Mouse (Mus musculus): ENCODE measurements at regions not wholly inside any gene's neighbourhood (a gene's known extent, or its start where the extent isn't known, plus 50 kb on each side); places are given as distances from the start of the nearest gene placed in this dataset.
A peak's percentile ranks its signal among the peaks of the same experiment; 100 is the strongest.

DNA sequence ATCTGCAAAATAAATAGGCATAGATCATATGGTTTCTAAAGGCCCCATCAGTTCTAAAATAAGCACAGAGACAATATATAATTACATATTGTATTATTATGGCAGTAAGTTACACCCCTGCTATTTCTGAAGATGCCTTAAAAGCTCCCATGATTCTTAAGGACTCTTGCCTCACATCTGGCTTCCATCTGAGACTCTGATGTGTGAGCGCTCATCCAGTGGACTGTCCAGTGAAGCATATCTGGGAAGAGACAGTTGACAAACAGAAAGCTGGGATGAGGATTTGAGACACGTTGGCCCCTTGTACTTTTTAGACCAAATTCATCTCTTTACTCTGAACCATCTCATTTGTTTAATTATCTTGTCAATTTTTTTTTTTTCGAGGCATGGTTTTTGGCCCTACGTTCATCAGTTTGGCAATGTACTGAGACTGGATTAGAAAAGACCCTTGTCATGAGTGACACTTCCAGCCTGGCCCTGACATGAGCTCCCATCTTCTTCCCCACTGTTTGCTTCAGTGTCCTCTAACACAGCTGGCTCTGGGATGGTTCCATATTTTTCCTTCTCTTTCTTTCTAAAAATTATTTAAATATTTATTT, 63.4 kb upstream of the Eed start:
- Histone ChIP-seq H3K36me3 (no peaks in the 10 kb centered on the region), H3K4me1 (peaks cover 47% of the 10 kb centered on the region), H3K9ac (no peak overlapping the region), H3K27ac (peak overlapping the region; percentile 84), H3K9me3 (no peaks in the 10 kb centered on the region), H3K4me3 (no peak overlapping the region), H3K27me3 (no peaks in the 10 kb centered on the region), H3K4me2 (no peak overlapping the region)
- no peak for ATAC-seq (ENCODE audit: borderline replicate concordance, extremely low read depth, low FRiP score, low TSS enrichment)
- 53% methylated on average over 4 of the region's 4 CpGs for WGBS

DNA sequence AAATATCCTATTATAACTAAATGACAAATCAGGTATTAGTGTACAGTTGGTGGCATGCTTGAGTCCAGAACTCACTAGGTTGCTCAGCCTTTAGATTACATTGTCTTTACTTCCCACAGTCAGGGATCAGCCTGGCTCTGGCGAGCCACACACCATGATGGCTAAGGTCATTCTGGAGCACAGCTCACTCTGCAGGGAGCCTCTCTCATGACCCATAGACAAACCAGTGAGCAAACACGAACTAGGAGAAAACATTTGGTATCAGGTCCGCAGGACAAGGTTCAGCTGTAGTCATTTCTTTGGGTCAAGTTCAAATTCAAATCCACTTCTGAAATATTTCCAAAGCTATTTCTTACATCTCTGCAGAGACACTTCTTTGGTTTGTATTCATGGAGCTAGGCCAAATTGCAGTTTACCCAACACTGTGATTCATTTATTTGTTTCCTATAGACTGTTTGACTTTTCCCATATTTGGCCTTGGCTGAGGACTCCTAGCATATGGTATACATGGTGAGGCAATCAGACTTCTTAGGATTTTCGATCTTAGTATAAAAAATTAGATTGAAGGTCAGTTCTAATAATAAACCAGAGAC, 64.5 kb upstream of the Eed start:
- Histone ChIP-seq H3K4me2 (no peak overlapping the region), H3K27me3 (no peaks in the 10 kb centered on the region), H3K4me1 (peaks cover 47% of the 10 kb centered on the region), H3K9me3 (no peaks in the 10 kb centered on the region), H3K36me3 (no peaks in the 10 kb centered on the region), H3K9ac (no peak overlapping the region), H3K4me3 (no peak overlapping the region), H3K27ac (peak overlapping the region; percentile 84)
- peak; percentile 84 for ATAC-seq (ENCODE audit: borderline replicate concordance, extremely low read depth, low FRiP score, low TSS enrichment)
- 43% methylated on average over 4 of the region's 4 CpGs for WGBS

DNA sequence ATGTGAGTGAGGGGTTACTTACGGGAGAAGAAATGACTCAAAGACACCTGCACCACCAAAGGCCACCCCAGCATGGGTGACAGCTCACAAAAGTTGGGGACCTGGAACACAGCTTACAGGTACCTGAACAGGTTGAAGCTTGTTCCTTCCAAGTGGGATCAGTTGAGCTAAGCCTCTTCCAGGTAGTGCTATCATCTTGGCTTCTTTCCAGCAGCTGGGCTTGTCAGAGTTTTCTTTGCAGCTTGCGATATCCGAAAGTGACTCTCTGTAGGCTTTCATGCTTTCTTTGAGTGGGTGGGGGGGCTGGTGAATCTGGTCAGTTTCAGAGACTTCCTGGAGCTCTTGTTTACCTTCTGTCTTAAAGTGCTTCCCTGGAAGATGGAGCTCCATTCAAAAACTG, 65.4 kb upstream of the Eed start:
- Histone ChIP-seq H3K36me3 (no peaks in the 10 kb centered on the region), H3K9ac (no peak overlapping the region), H3K9me3 (no peaks in the 10 kb centered on the region), H3K4me1 (peaks cover 39% of the 10 kb centered on the region), H3K4me2 (no peak overlapping the region), H3K27me3 (no peaks in the 10 kb centered on the region), H3K4me3 (no peak overlapping the region), H3K27ac (peak overlapping the region; percentile 83)
- no peak for ATAC-seq (ENCODE audit: borderline replicate concordance, extremely low read depth, low FRiP score, low TSS enrichment)
- WGBS = 72% methylated on average over 3 of the region's 3 CpGs

DNA sequence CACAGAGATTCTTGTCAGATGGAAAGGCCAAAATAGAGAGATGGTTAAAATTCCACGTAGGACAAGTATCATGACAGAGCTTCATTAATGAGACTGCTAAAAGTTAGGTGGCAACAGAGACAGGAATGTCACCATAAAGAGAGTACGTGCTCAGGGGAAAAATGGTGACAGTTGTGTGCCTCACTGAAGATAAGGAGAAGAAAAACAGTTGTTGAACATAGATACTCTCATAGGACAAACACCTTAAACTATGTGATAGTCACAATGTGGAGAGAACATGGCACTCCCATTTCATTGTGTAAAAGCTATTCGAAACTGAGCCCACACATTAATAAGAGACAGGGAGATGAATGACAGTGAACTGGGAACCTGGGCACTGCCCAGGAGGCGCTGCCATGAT, 66.1 kb upstream of the Eed start:
- Histone ChIP-seq H3K4me3 (no peak overlapping the region), H3K9me3 (no peaks in the 10 kb centered on the region), H3K27ac (0 out of 2 replicates have a peak overlapping the region, but pooled peaks have one; percentile 83), H3K4me2 (no peak overlapping the region), H3K4me1 (peaks cover 35% of the 10 kb centered on the region), H3K36me3 (no peaks in the 10 kb centered on the region), H3K9ac (no peak overlapping the region), H3K27me3 (no peaks in the 10 kb centered on the region)
- ATAC-seq (ENCODE audit: borderline replicate concordance, extremely low read depth, low FRiP score, low TSS enrichment) = no peak
- 86% methylated on average over 4 of the region's 4 CpGs for WGBS

DNA sequence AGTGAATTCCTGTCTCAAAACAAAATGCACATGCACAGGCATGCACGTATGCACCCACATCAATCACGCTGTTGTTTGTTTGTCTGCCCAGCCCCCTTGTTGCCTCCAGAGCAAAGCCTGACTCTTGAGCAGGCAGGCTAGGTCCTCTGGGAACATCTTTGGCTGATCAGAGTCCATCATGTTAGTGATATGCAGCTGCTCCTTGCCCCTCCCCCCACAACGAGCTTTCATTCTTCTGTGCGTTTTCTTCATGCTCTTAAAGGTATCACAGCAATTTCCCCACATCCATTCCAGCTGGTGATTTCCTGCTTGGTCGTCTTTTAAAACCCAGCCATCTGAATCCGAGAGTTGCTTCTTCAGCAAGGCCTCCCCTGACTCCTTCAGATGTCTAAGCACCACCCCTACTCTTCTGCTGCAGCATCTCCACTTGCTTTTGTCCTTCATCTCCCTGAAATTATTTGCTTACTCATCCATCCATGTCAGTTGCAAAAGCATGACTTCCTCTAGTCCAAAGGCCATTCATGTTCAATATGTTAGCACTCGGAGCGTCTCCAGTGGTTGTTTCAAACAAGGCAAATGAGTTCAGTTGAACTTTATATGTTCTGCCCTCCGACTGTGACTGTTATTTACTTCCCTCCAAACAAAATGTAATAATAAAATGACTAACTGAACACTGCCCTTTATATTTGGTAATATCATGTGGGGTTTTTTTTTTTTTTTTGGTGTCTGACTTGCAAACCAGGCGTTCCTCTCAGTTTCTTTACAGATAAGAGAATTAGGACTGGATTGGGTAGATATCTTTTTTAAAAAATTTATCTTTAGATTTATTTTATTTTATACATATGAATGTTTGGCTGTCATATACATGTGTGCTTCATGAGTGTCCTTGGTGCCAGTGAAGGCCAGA, 67.9 kb upstream of the Eed start:
- no peak overlapping the region for H3K4me3 ChIP-seq
- no peak overlapping the region for H3K9ac ChIP-seq

DNA sequence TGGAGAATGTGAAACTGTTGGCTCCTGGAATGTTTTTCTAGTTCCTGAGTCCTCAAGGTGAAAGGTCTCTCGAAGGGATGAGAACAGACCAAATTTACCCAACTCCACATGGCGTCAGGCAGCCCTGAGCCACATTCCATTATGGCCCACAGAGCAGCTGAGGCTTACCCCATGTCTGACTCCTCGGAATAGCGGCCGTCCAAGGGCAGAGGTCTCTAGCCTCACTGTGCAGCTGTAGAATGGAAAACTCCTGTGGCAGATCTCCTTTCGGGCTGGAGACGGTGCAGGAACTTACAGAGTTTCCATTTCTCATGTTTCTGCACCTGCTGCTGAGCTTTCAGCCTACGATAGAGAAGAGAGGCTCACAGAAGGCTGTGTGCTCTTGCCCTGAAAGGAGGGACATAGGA, 69.1 kb upstream of the Eed start:
- Histone ChIP-seq H3K9me3 (no peaks in the 10 kb centered on the region), H3K4me2 (no peak overlapping the region), H3K4me3 (no peak overlapping the region), H3K36me3 (no peaks in the 10 kb centered on the region), H3K27me3 (no peaks in the 10 kb centered on the region), H3K9ac (no peak overlapping the region), H3K4me1 (peaks cover 22% of the 10 kb centered on the region), H3K27ac (no peak overlapping the region)
- ATAC-seq (ENCODE audit: borderline replicate concordance, extremely low read depth, low FRiP score, low TSS enrichment) = no peak
- 65% methylated on average over 8 of the region's 8 CpGs for WGBS

More for the DNA sequence above, 67.9 kb upstream of the Eed start:
- no peak overlapping the region for H3K27ac ChIP-seq
- no peak for ATAC-seq (ENCODE audit: borderline replicate concordance, extremely low read depth, low FRiP score, low TSS enrichment)
- no peaks in the 10 kb centered on the region for H3K27me3 ChIP-seq
- WGBS = 62% methylated on average over 10 of the region's 10 CpGs
- H3K4me2 ChIP-seq = no peak overlapping the region
- no peaks in the 10 kb centered on the region for H3K9me3 ChIP-seq
- H3K4me1 ChIP-seq = peaks cover 24% of the 10 kb centered on the region
- H3K36me3 ChIP-seq = no peaks in the 10 kb centered on the region

DNA sequence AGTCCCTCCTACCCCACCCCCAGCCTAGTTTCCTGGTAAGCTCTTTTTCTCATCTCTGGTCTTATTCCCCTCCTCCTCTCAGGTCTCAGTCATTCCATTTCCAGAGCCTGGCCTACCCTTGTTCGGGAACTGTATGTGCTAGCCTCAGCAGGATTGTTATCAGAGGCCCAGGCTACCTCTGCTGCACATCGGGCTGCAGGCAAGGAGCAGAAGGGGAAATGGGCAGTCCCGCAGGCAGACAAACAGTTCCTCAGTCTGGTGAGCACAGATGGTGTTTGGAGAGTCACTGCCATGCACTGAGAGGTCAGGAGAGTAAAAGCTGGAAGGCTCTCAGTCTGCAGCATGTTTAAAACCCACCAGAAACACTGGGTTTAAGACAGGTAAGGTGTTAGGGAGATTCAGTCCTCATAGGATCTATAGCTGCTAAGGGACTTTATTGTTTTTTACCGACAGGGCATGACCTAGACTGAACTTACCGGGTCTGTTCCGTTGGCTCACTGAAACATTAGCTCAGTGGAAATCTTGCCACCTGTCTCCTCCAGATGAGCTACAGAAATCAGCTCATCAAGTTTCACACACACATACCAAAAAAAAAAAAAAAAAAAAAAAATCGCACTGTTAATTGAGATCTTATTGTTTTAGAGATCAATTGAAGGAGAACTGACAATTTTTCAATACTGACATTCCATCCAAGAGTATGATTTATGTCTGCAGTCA, 74.2 kb upstream of the Eed start:
- Histone ChIP-seq H3K4me1 (peaks cover 18% of the 10 kb centered on the region), H3K9ac (no peak overlapping the region), H3K27me3 (no peaks in the 10 kb centered on the region), H3K9me3 (no peaks in the 10 kb centered on the region), H3K27ac (no peak overlapping the region), H3K4me3 (no peak overlapping the region), H3K4me2 (no peak overlapping the region), H3K36me3 (no peaks in the 10 kb centered on the region)
- ATAC-seq (ENCODE audit: borderline replicate concordance, extremely low read depth, low FRiP score, low TSS enrichment) = no peak
- WGBS = 26% methylated on average over 7 of the region's 7 CpGs

DNA sequence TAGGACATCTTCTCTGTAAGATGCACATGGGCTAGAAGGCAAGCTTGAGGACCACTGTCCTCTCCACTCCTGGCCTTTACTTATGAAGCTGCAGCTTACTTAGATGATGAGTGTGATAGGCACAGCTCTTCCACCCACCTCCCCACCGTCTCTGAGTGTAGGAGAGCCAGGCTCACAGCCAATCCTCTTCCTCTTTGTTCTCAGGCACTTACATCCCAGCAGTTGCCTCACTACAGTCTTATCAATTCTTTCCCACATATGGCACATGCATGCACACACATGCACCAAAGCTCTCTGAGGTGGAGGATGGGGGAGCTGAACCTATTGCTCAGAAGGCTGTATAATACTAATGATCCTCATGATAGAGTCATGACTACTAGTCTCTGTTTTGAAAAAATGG, 72.1 kb upstream of the Picalm start:
- H3K4me1 ChIP-seq = peaks cover 34% of the 10 kb centered on the region
- H3K9me3 ChIP-seq = no peaks in the 10 kb centered on the region
- no peaks in the 10 kb centered on the region for H3K36me3 ChIP-seq
- H3K27me3 ChIP-seq = no peaks in the 10 kb centered on the region
- no peak for ATAC-seq (ENCODE audit: borderline replicate concordance, extremely low read depth, low FRiP score, low TSS enrichment)
- 48% methylated on average over 1 of the region's 1 CpGs for WGBS
- H3K9ac ChIP-seq = no peak overlapping the region
- H3K27ac ChIP-seq = no peak overlapping the region
- no peak overlapping the region for H3K4me2 ChIP-seq
- no peak overlapping the region for H3K4me3 ChIP-seq

DNA sequence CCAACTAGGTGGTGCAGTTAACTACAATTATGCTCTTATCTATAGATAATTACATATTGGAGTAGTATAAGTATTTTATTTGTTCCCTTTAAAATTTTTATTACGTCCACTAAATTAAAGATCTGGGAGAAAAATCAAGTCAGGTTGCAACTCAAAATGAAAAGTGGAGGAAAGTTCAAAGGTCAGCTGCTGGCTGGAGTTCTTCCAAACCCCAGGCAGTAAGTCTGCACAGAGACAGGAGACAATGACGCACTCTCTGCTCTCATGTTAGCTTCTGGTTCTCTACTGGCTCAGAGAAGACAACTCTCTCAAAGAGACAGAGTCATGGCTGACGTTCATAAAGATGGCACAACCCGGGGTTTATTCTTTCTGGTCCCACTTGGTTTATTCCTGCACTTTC, 71.4 kb upstream of the Picalm start:
- H3K9ac ChIP-seq = no peak overlapping the region
- H3K27ac ChIP-seq = no peak overlapping the region
- no peaks in the 10 kb centered on the region for H3K27me3 ChIP-seq
- no peaks in the 10 kb centered on the region for H3K9me3 ChIP-seq
- no peak overlapping the region for H3K4me2 ChIP-seq
- no peak for ATAC-seq (ENCODE audit: borderline replicate concordance, extremely low read depth, low FRiP score, low TSS enrichment)
- no peak overlapping the region for H3K4me3 ChIP-seq
- WGBS = 75% methylated on average over 4 of the region's 4 CpGs
- no peaks in the 10 kb centered on the region for H3K36me3 ChIP-seq
- H3K4me1 ChIP-seq = peaks cover 34% of the 10 kb centered on the region

DNA sequence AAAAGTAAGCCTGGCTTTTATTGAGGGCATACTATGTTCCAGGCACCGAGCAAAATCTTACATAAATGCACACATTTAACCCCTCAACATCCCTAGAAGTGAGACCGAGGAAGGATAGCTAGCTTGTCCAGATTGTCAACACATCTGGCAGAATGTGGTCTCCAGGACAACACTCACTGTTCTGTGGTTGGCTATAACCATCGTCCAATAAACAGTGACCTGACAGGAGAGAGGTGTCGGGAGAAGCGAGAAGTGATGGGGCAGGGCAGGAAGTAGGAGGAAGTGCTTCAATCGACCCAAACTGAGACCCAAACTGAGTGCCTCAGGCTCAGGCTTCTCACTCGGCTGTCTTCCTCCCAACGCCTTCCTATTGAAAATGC, 70.8 kb upstream of the Picalm start:
- H3K27me3 ChIP-seq = no peaks in the 10 kb centered on the region
- peak overlapping the region; percentile 93; the same call in 1 of the 2 replicates for H3K27ac ChIP-seq
- no peak overlapping the region for H3K4me2 ChIP-seq
- no peaks in the 10 kb centered on the region for H3K36me3 ChIP-seq
- H3K9ac ChIP-seq = no peak overlapping the region
- H3K4me3 ChIP-seq = no peak overlapping the region
- ATAC-seq (ENCODE audit: borderline replicate concordance, extremely low read depth, low FRiP score, low TSS enrichment) = no peak
- peaks cover 34% of the 10 kb centered on the region for H3K4me1 ChIP-seq
- no peaks in the 10 kb centered on the region for H3K9me3 ChIP-seq
- 43% methylated on average over 8 of the region's 8 CpGs for WGBS

DNA sequence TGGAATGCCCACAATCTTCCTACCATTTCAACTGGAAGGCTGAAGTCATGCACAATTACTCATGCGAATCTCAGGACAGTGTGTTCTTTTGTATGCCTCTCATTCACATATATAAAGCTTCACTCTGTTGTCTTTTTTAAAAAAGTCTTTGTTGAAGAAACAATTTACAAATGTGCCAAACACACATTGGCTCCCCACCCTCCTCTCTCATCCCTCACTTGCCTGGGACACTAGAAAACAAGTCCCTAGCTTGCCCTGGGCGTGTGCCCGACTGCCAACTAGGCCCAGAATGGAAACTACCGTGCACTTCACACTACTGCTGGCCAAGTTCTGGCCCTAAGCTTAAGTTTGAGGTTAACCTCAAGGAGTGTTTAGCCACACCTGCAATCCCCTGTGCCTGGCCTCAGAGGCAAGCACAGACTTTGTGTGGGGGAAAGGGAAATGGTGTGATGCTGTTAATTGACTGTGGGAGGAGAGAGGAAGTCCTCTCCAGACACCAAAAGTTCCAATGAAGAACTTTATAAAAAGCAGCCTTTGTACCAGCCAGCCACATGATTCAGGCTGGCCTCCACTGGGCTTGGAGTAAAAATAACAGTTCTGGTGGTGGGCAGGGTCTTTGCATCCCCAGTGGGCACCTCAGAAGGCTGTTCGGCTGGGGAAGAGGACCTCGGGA, 70.2 kb upstream of the Picalm start:
- H3K27ac ChIP-seq = peak overlapping the region; percentile 93
- no peaks in the 10 kb centered on the region for H3K9me3 ChIP-seq
- WGBS = 57% methylated on average over 6 of the region's 6 CpGs
- H3K36me3 ChIP-seq = no peaks in the 10 kb centered on the region
- H3K4me2 ChIP-seq = no peak overlapping the region
- no peak overlapping the region for H3K9ac ChIP-seq
- peak; percentile 24; the same call in 1 of the 2 replicates for ATAC-seq (ENCODE audit: borderline replicate concordance, extremely low read depth, low FRiP score, low TSS enrichment)
- no peaks in the 10 kb centered on the region for H3K27me3 ChIP-seq
- H3K4me3 ChIP-seq = no peak overlapping the region
- H3K4me1 ChIP-seq = peaks cover 32% of the 10 kb centered on the region

Data from lung, embryonic 15.5 days (tissue).